In genomic region chr8:13756982-13757804, GRCm38 (mm10) we compare ENCODE assay signal across 8 mouse cellular contexts. TPM values are rescaled to one million over a fixed set of nuclear protein-coding genes. Genes with fewer than 3 reads are reported as not detected.
DNase-seq lines count a peak whose midpoint lies in the region; ATAC-seq lines count a peak whose summit lies in the region.

Gene Cdc16 (plus strand): TSS chr8:13757676.

- H3K9ac ChIP-seq in hindbrain, embryonic 12.5 days, result peak within 1 kb of the TSS; percentile 97

- peak; percentile 96 for ATAC-seq in hindbrain, embryonic 12.5 days (ENCODE audit: low FRiP score)

- 10% methylated on average over 38 of the region's 40 CpGs for WGBS in hindbrain, embryonic 12.5 days

- peaks cover 20% of the 10 kb centered on the region for H3K4me1 ChIP-seq in hindbrain, embryonic 12.5 days

- H3K36me3 ChIP-seq in hindbrain, embryonic 12.5 days, result peaks cover 14% of the 10 kb centered on the region

- DNase-seq in Muller cell, postnatal 12 days (ENCODE audit: inconsistent ontology term), result peak; percentile 91
- peak; percentile 88 for DNase-seq in cerebellum, adult 9-11 months
- peak; percentile 83 to 88 for DNase-seq in frontal cortex, postnatal 10 days (ENCODE audit: low spot score in 2 of 2)
- peak; percentile 91 to 93 for DNase-seq in layer of hippocampus, postnatal 14 days (ENCODE audit: low spot score in 2 of 2)
- DNase-seq in lung, postnatal 14 days, result peak; percentile 93
- peak; percentile 79 for DNase-seq in retina, adult 2 months (ENCODE audit: low read depth, low spot score)
- DNase-seq in thymus, postnatal 36 days, result peak; percentile 86 to 89

- no peaks in the 10 kb centered on the region for H3K9me3 ChIP-seq in hindbrain, embryonic 12.5 days (replicated peaks)

- peak within 1 kb of the TSS; percentile 94 for H3K4me2 ChIP-seq in hindbrain, embryonic 12.5 days (replicated peaks)

- peak within 1 kb of the TSS; percentile 75 for H3K27ac ChIP-seq in hindbrain, embryonic 12.5 days

- no peaks in the 10 kb centered on the region for H3K27me3 ChIP-seq in hindbrain, embryonic 12.5 days

- H3K4me3 ChIP-seq in hindbrain, embryonic 12.5 days, result peak within 1 kb of the TSS; percentile 97

RNA-seq across cellular contexts. Expression of gene Cdc16, which starts in this region (rescaled TPM):
- 214 and 222 TPM in 2 replicates for polyA plus RNA-seq in hindbrain, embryonic 12.5 days (2016; fragmentation: Nextera tagmentation; extraction: Ambion mirVana)
- total RNA-seq in layer of hippocampus, postnatal 14 days (2021), result 10 to 100 TPM; 60.5 to 62.2 TPM

Comparison
In these comparisons a context has a peak if more than half of its experiments do, and no peak if none do; other contexts are left out.
1. Peak in every context shown above with its lines: DNase-seq, ATAC-seq, H3K4me3 ChIP-seq and H3K27ac ChIP-seq.